In genomic region chr7:35754033-35754885, GRCm38 (mm10) we compare ENCODE assay signal across 1 mouse cellular context.
TF ChIP-seq lines count a peak whose summit lies in the region.

Gene Dpy19l3, minus strand, starts transcription at chr7:35754454.

TF ChIP-seq in CH12.LX, 34 proteins besides CTCF, POLR2A, EP300 and RAD21 (continued from another document):
- TF ChIP-seq KAT2A (IDR thresholded peaks at IDR 0.05; ENCODE audit: insufficient replicate concordance, low read length) = no peak
- peak; percentile 54 for TF ChIP-seq ELF1 (IDR thresholded peaks at IDR 0.05; ENCODE audit: low read depth, low read length)
- no peak for TF ChIP-seq UBTF (IDR thresholded peaks at IDR 0.05; ENCODE audit: low read depth, low read length)
- TF ChIP-seq MAZ (IDR thresholded peaks at IDR 0.05; ENCODE audit: low read depth, low read length) = no peak
- no peak for TF ChIP-seq GABPA (IDR thresholded peaks at IDR 0.05; ENCODE audit: insufficient replicate concordance, low read depth, low read length)
- TF ChIP-seq PAX5 (IDR thresholded peaks at IDR 0.05; ENCODE audit: low read length) = no peak
- no peak for TF ChIP-seq USF2 (conservative IDR thresholded peaks at IDR 0.05; ENCODE audit: low read depth, low read length)
- TF ChIP-seq CHD2 (IDR thresholded peaks at IDR 0.05; ENCODE audit: low read length) = no peak
- no peak for TF ChIP-seq TBP (conservative IDR thresholded peaks at IDR 0.05; ENCODE audit: low read depth, low read length)
- TF ChIP-seq E2F4 (IDR thresholded peaks at IDR 0.05; ENCODE audit: insufficient replicate concordance, low read depth, low read length) = no peak
- TF ChIP-seq POLR2AphosphoS2 (IDR thresholded peaks at IDR 0.05; ENCODE audit: low read depth, low read length) = no peak
- TF ChIP-seq MEF2A (IDR thresholded peaks at IDR 0.05; ENCODE audit: borderline replicate concordance, low read depth, low read length) = no peak
- TF ChIP-seq MYC (IDR thresholded peaks at IDR 0.05; ENCODE audit: low read depth, low read length) = no peak
- TF ChIP-seq RCOR1 (conservative IDR thresholded peaks at IDR 0.05; ENCODE audit: low read depth, low read length) = no peak
- peak; percentile 24; the same call in 1 of the 2 replicates for TF ChIP-seq SIN3A (IDR thresholded peaks at IDR 0.05; ENCODE audit: low read length)
- TF ChIP-seq JUND (conservative IDR thresholded peaks at IDR 0.05; ENCODE audit: low read depth, low read length) = no peak
- peak; percentile 40; the same call in 1 of the 2 replicates for TF ChIP-seq HCFC1 (IDR thresholded peaks at IDR 0.05; ENCODE audit: low read depth, low read length)
- TF ChIP-seq MXI1 (IDR thresholded peaks at IDR 0.05; ENCODE audit: low read depth, low read length) = no peak
- no peak for TF ChIP-seq MAFK (IDR thresholded peaks at IDR 0.05; ENCODE audit: insufficient replicate concordance, low read length)
